Mouse (Mus musculus) MEL (cell line): Measurements from ENCODE around the gene Col4a3bp. TPM values are rescaled to one million over a fixed set of nuclear protein-coding genes. Genes with fewer than 3 reads are reported as not detected.

Source experiments
- DNase-seq: peaks from one replicate; pipeline ENCODE4 v3.0.0; 2011; ENCODE audit warnings: low read depth, low spot score
- H3K27ac ChIP-seq: 2 replicates; pipeline ENCODE4 v1.5.1; 2012; ENCODE audit warnings: low read depth, mild to moderate bottlenecking, control low read depth, low read length, moderate library complexity; ENCODE audit not compliant: control insufficient read depth
- H3K27me3 ChIP-seq, 2 experiments: fragments of 150-350 bp in 1 of 2; sonication (generic) in 1 of 2; 2 replicates each; pipeline ENCODE4 v1.6.1; 2012; ENCODE audit warnings: low read length in 2 of 2, mild to moderate bottlenecking in 2 of 2, improper control_type of control experiment in 1 of 2, moderate library complexity in 1 of 2; ENCODE audit not compliant: insufficient read depth in 2 of 2, control insufficient read depth in 1 of 2
- H3K36me3 ChIP-seq, 2 experiments: 2 replicates each; pipeline ENCODE4 v1.6.1; 2012 to 2014; ENCODE audit warnings: low read length in 2 of 2, improper control_type of control experiment in 1 of 2, inconsistent platforms in 1 of 2, mild to moderate bottlenecking in 1 of 2; ENCODE audit not compliant: insufficient read depth in 2 of 2, control insufficient read depth in 1 of 2
- H3K4me1 ChIP-seq, 2 experiments: fragments of 150-350 bp in 1 of 2; sonication (generic) in 1 of 2; 2 replicates each; pipeline ENCODE4 v1.6.1; 2012; ENCODE audit warnings: low read length in 2 of 2, improper control_type of control experiment in 1 of 2, mild to moderate bottlenecking in 1 of 2; ENCODE audit not compliant: insufficient read depth in 2 of 2, control insufficient read depth in 1 of 2
- H3K4me3 ChIP-seq, 2 experiments: fragments of 150-350 bp in 1 of 2; sonication (generic) in 1 of 2; 2 replicates each; pipeline ENCODE4 v1.5.1; 2012; ENCODE audit warnings: low read depth in 2 of 2, low read length in 2 of 2, mild to moderate bottlenecking in 2 of 2, moderate library complexity in 2 of 2, control low read depth in 1 of 2, improper control_type of control experiment in 1 of 2; ENCODE audit not compliant: control insufficient read depth in 1 of 2, insufficient read depth in 1 of 2
- H3K79me2 ChIP-seq: 2 replicates; pipeline ENCODE4 v1.6.1; 2012; ENCODE audit warnings: mild to moderate bottlenecking, low read length, moderate library complexity; ENCODE audit not compliant: control insufficient read depth, poor library complexity, insufficient read depth
- H3K9ac ChIP-seq: 2 replicates; pipeline ENCODE4 v1.6.1; 2012; ENCODE audit warnings: low read depth, mild to moderate bottlenecking, control low read depth, low read length, moderate library complexity; ENCODE audit not compliant: control insufficient read depth, poor library complexity, severe bottlenecking
- H3K9me3 ChIP-seq: fragments of 150-350 bp; sonication (generic); replicated peaks from 2 replicates; pipeline ENCODE4 v1.6.1; 2012; ENCODE audit warnings: mild to moderate bottlenecking, low read length, improper control_type of control experiment, moderate library complexity; ENCODE audit not compliant: insufficient read depth
- BHLHE40 ChIP-seq: IDR thresholded peaks from 2 replicates; pipeline ENCODE4 v1.6.1; 2012; ENCODE audit warnings: low read depth, mild to moderate bottlenecking, inconsistent platforms, low read length, improper control_type of control experiment, borderline replicate concordance
- CHD1 ChIP-seq: IDR thresholded peaks from 2 replicates; pipeline ENCODE4 v1.6.1; 2012; ENCODE audit warnings: low read depth, mild to moderate bottlenecking, inconsistent platforms, low read length, improper control_type of control experiment
- ELF1 ChIP-seq: IDR thresholded peaks from 2 replicates; pipeline ENCODE4 v1.6.1; 2014; ENCODE audit warnings: low read depth, mild to moderate bottlenecking, inconsistent platforms, low read length, improper control_type of control experiment, moderate library complexity
- EP300 ChIP-seq, 2 experiments: IDR thresholded peaks; 2 replicates each; pipeline ENCODE4 v1.6.1; 2011; ENCODE audit warnings: improper control_type of control experiment in 2 of 2, low read length in 2 of 2, low read depth in 1 of 2, mild to moderate bottlenecking in 1 of 2
- ETS1 ChIP-seq: IDR thresholded peaks from 2 replicates; pipeline ENCODE4 v1.6.1; 2012; ENCODE audit warnings: low read depth, mild to moderate bottlenecking, inconsistent platforms, low read length, improper control_type of control experiment, moderate library complexity
- GABPA ChIP-seq: IDR thresholded peaks from 2 replicates; pipeline ENCODE4 v1.6.1; 2012; ENCODE audit warnings: low read depth, mild to moderate bottlenecking, inconsistent platforms, low read length, improper control_type of control experiment, moderate library complexity
- GATA1 ChIP-seq: IDR thresholded peaks from 2 replicates; pipeline ENCODE4 v1.6.1; 2011; ENCODE audit warnings: low read depth, low read length, improper control_type of control experiment
- HCFC1 ChIP-seq: IDR thresholded peaks from 2 replicates; pipeline ENCODE4 v1.6.1; 2012; ENCODE audit warnings: low read depth, mild to moderate bottlenecking, inconsistent platforms, low read length, improper control_type of control experiment, moderate library complexity
- MAX ChIP-seq: IDR thresholded peaks from 2 replicates; pipeline ENCODE4 v1.6.1; 2011; ENCODE audit warnings: low read length, improper control_type of control experiment
- MEF2A ChIP-seq: IDR thresholded peaks from 2 replicates; pipeline ENCODE4 v1.6.1; 2014; ENCODE audit warnings: low read depth, mild to moderate bottlenecking, inconsistent platforms, low read length, improper control_type of control experiment; ENCODE audit not compliant: poor library complexity, insufficient replicate concordance, severe bottlenecking; ENCODE audit errors: extremely low read depth
- MXI1 ChIP-seq: IDR thresholded peaks from 2 replicates; pipeline ENCODE4 v1.6.1; 2011; ENCODE audit warnings: mild to moderate bottlenecking, low read depth, low read length, improper control_type of control experiment
- MYB ChIP-seq: IDR thresholded peaks from 2 replicates; pipeline ENCODE4 v1.6.1; 2011; ENCODE audit warnings: mild to moderate bottlenecking, low read depth, low read length, improper control_type of control experiment
- MYC ChIP-seq: IDR thresholded peaks from 2 replicates; pipeline ENCODE4 v1.6.1; 2011; ENCODE audit warnings: low read depth, mild to moderate bottlenecking, low read length, improper control_type of control experiment, moderate library complexity
- NELFE ChIP-seq: IDR thresholded peaks from 2 replicates; pipeline ENCODE4 v1.6.1; 2011; ENCODE audit warnings: low read depth, low read length, improper control_type of control experiment
- NRF1 ChIP-seq: IDR thresholded peaks from 2 replicates; pipeline ENCODE4 v1.6.1; 2014; ENCODE audit warnings: low read depth, mild to moderate bottlenecking, inconsistent platforms, low read length, improper control_type of control experiment, moderate library complexity; ENCODE audit not compliant: poor library complexity, insufficient read depth, severe bottlenecking
- POLR2A ChIP-seq, 2 experiments: IDR thresholded peaks; 2 replicates each; pipeline ENCODE4 v1.6.1; 2011 to 2012; ENCODE audit warnings: low read length in 2 of 2, mild to moderate bottlenecking in 2 of 2, control low read depth in 1 of 2, improper control_type of control experiment in 1 of 2, low read depth in 1 of 2, moderate library complexity in 1 of 2; ENCODE audit not compliant: control insufficient read depth in 1 of 2, insufficient read depth in 1 of 2, poor library complexity in 1 of 2
- POLR2AphosphoS2 ChIP-seq: IDR thresholded peaks from 2 replicates; pipeline ENCODE4 v1.6.1; 2011; ENCODE audit warnings: low read length, improper control_type of control experiment
- POLR2AphosphoS5 ChIP-seq: IDR thresholded peaks from 2 replicates; pipeline ENCODE4 v1.6.1; 2012; ENCODE audit warnings: low read depth, borderline replicate concordance, mild to moderate bottlenecking, inconsistent platforms, low read length, moderate library complexity, mixed read lengths
- RAD21 ChIP-seq: IDR thresholded peaks from 2 replicates; pipeline ENCODE4 v1.6.1; 2011; ENCODE audit warnings: mild to moderate bottlenecking, low read depth, low read length, improper control_type of control experiment
- RCOR1 ChIP-seq: IDR thresholded peaks from 2 replicates; pipeline ENCODE4 v1.6.1; 2012; ENCODE audit warnings: low read depth, mild to moderate bottlenecking, inconsistent platforms, low read length, improper control_type of control experiment
- SIN3A ChIP-seq: IDR thresholded peaks from 2 replicates; pipeline ENCODE4 v1.6.1; 2012; ENCODE audit warnings: low read length, improper control_type of control experiment, inconsistent platforms
- SMC3 ChIP-seq: IDR thresholded peaks from 2 replicates; pipeline ENCODE4 v1.6.1; 2011; ENCODE audit warnings: low read depth, low read length, improper control_type of control experiment
- TAL1 ChIP-seq: IDR thresholded peaks from 2 replicates; pipeline ENCODE4 v1.6.1; 2012; ENCODE audit warnings: mild to moderate bottlenecking, inconsistent platforms, low read length, moderate library complexity, mixed read lengths
- ZKSCAN1 ChIP-seq: IDR thresholded peaks from 2 replicates; pipeline ENCODE4 v1.6.1; 2012; ENCODE audit warnings: low read depth, mild to moderate bottlenecking, inconsistent platforms, low read length, improper control_type of control experiment, moderate library complexity
- ZNF384 ChIP-seq: IDR thresholded peaks from 2 replicates; pipeline ENCODE4 v1.6.1; 2012; ENCODE audit warnings: low read depth, mild to moderate bottlenecking, inconsistent platforms, low read length, improper control_type of control experiment
- polyA plus RNA-seq, 2 experiments: library from polyadenylated mRNA; stranded (reverse) in 1 of 2; unstranded in 1 of 2; fragments of >175 nt in 1 of 2; fragments of >200 nt in 1 of 2; gene quantifications; 2 replicates each; pipeline versions ENCODE4 v1.2.1 to v1.2.4; 2012; ENCODE audit warnings: low replicate concordance in 2 of 2, low read depth in 1 of 2; ENCODE audit not compliant: insufficient read length in 2 of 2, insufficient read depth in 1 of 2, missing spikeins in 1 of 2
- total RNA-seq: library from RNA; depleted of rRNA; stranded (reverse); fragments of 300-350 nt; gene quantifications from 2 replicates; pipeline ENCODE4 v1.2.3, GENCODE M21; 2012

Gene Col4a3bp
- total and polyA plus RNA-seq, 3 experiments, result 8.9 to 12.1 TPM; not detected in 1

DNA sequence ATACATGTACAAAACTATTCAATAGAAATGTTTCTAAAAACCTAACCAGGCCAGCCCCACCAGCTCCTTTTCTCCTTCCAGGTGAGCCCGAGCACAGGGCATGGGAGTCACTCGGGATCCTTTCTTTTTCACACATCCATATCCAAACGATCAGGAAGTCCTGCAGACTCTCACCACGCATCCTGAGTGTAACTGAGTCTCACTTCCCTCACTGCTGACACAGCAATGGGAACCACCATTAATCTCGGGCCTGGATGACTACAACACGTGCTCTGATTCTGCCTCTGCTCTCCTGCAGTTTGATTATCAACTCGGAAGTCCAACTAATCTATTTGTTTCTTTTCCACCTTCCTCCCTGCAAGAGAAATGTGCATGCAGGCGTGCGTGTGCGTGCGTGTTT, 14.6 kb upstream of the Col4a3bp start:
- Histone ChIP-seq H3K27me3 (no peaks in the 10 kb centered on the region), H3K36me3 (peaks cover 0 to 18% of the 10 kb centered on the region in 2 experiments; a peak in 2 of 4 replicates), H3K79me2 (0 out of 2 replicates have a peak, but pooled peaks cover 2% of the 10 kb centered on the region), H3K9ac (no peak overlapping the region), H3K4me1 (peaks cover 11 to 25% of the 10 kb centered on the region in 2 experiments), H3K9me3 (no peaks in the 10 kb centered on the region), H3K27ac (no peak overlapping the region), H3K4me3 (no peak overlapping the region)
- TF ChIP-seq GATA1 (no peak), MAX (no peak), NELFE (no peak), NRF1 (no peak), ZNF384 (no peak), POLR2A (IDR thresholded peaks at IDR 0.05; ENCODE audit: control insufficient read depth in 1 of 2, insufficient read depth in 1 of 2, low read depth in 1 of 2, low read length in 2 of 2, poor library complexity in 1 of 2) (no peak), HCFC1 (no peak), POLR2AphosphoS5 (no peak), SIN3A (no peak), GABPA (no peak), ELF1 (no peak), RAD21 (no peak), TAL1 (no peak), MEF2A (no peak)
- DNase-seq, result no peak

- no peak for TF ChIP-seq POLR2A (IDR thresholded peaks at IDR 0.05; ENCODE audit: control insufficient read depth in 1 of 2, insufficient read depth in 1 of 2, low read depth in 1 of 2, low read length in 2 of 2, poor library complexity in 1 of 2)
- TF ChIP-seq SMC3, result no peak
- TF ChIP-seq CHD1, result no peak
- TF ChIP-seq EP300 (IDR thresholded peaks at IDR 0.05; ENCODE audit: low read depth in 1 of 2, low read length in 2 of 2), result no peak
- no peak for TF ChIP-seq ZNF384
- TF ChIP-seq RCOR1, result no peak
- TF ChIP-seq MXI1, result no peak
- no peak for TF ChIP-seq POLR2AphosphoS2
- TF ChIP-seq ZKSCAN1, result no peak
- TF ChIP-seq BHLHE40, result no peak
- no peak for TF ChIP-seq NELFE
- no peak for TF ChIP-seq ETS1
- TF ChIP-seq POLR2AphosphoS5, result no peak
- TF ChIP-seq GATA1, result no peak
- TF ChIP-seq RAD21, result no peak
- TF ChIP-seq MYC, result no peak
- TF ChIP-seq HCFC1, result no peak
- TF ChIP-seq MYB, result no peak
- no peak for TF ChIP-seq TAL1
- Histone ChIP-seq H3K79me2 (0 out of 2 replicates have a peak, but pooled peaks cover 2% of the 10 kb centered on the region), H3K4me1 (peaks cover 11 to 25% of the 10 kb centered on the region in 2 experiments), H3K9ac (no peak overlapping the region), H3K27ac (no peak overlapping the region), H3K36me3 (peaks cover 0 to 18% of the 10 kb centered on the region in 2 experiments; a peak in 2 of 4 replicates), H3K27me3 (no peaks in the 10 kb centered on the region), H3K4me3 (no peak overlapping the region), H3K9me3 (no peaks in the 10 kb centered on the region)
- DNase-seq, result no peak
Measured at GRCm38 (mm10) chr13:96528776-96529175, 13.6 kb upstream of the Col4a3bp start.
